Mouse (Mus musculus) lung, embryonic 14.5 days (tissue): ENCODE measurements at regions not wholly inside any gene's neighbourhood (a gene's known extent, or its start where the extent isn't known, plus 50 kb on each side); places are given as distances from the start of the nearest gene placed in this dataset.

Source experiments
- ATAC-seq: fragments of 200-750 bp; cut with Nextera tagmentation; 2 replicates; pipeline ENCODE4 v1.8.0; 2017; ENCODE audit warnings: mild to moderate bottlenecking, moderate TSS enrichment, moderate library complexity; ENCODE audit not compliant: insufficient read depth
- DNase-seq: peaks from one replicate; pipeline ENCODE4 v3.0.0-alpha.2; 2015
- H3K27ac ChIP-seq: fragments of 300-500 bp; sonication (generic); 2 replicates; pipeline ENCODE4 v1.5.1; 2014; ENCODE audit warnings: low read depth, mild to moderate bottlenecking, moderate library complexity
- H3K27me3 ChIP-seq: fragments of 300-500 bp; sonication (generic); 2 replicates; pipeline ENCODE4 v1.6.1; 2014; ENCODE audit warnings: low read length, control low read depth; ENCODE audit not compliant: insufficient read depth
- H3K36me3 ChIP-seq: fragments of 300-500 bp; sonication (generic); 2 replicates; pipeline ENCODE4 v1.6.1; 2014; ENCODE audit warnings: control low read depth; ENCODE audit not compliant: insufficient read depth
- H3K4me1 ChIP-seq: fragments of 300-500 bp; sonication (generic); 2 replicates; pipeline ENCODE4 v1.6.1; 2014; ENCODE audit warnings: antibody characterized with exemption, control low read depth; ENCODE audit not compliant: insufficient read depth
- H3K4me2 ChIP-seq: fragments of 300-500 bp; sonication (generic); 2 replicates; pipeline ENCODE4 v1.6.1; 2014; ENCODE audit warnings: mild to moderate bottlenecking
- H3K4me3 ChIP-seq: fragments of 300-500 bp; sonication (generic); 2 replicates; pipeline ENCODE4 v1.5.1; 2014; ENCODE audit warnings: low read depth, low read length
- H3K9ac ChIP-seq: fragments of 300-500 bp; sonication (generic); 2 replicates; pipeline ENCODE4 v1.6.1; 2014
- H3K9me3 ChIP-seq: fragments of 300-500 bp; sonication (generic); 2 replicates; pipeline ENCODE4 v1.6.1; 2016; ENCODE audit warnings: low read depth, low read length, control low read depth
- CTCF ChIP-seq: IDR thresholded peaks from 2 replicates; pipeline ENCODE4 v1.5.1; 2016; ENCODE audit warnings: antibody characterized with exemption, low read depth
- WGBS: fragments of 180-500 bp; shearing (Covaris S2); extraction: QIAGEN DNeasy Blood & Tissue Kit; methylation state at CpG from one replicate; pipeline ENCODE4 v1.1.7; 2014; 5-methylcytosine and 5-hydroxymethylcytosine counted together

DNA sequence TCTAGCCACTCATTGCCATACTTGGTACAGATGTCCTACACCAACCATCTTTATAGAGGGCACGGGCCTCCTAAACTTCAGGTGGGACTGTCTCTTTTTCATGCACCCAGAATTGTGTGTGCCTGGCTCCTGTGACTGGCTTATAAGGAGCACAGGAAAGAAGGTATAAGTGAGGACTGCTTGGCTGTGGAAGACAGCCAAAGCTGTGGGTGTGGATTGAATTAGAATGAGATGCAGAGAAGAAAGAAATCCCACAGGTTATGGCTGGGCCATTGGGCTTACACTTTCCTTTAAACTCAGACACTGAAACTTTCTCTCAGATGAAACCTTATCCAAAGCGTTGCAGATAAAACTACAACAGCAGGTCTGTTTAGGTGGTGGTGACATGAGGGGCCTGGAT, 239.5 kb upstream of the Fam160b2 start:
- no peak overlapping the region for H3K9ac ChIP-seq
- H3K4me2 ChIP-seq: no peak overlapping the region
- no peak for TF ChIP-seq CTCF
- H3K4me3 ChIP-seq: no peak overlapping the region
- WGBS: 54% methylated on average over 2 of the region's 2 CpGs
- ATAC-seq (no peak), DNase-seq (no peak)
- H3K27ac ChIP-seq: no peak overlapping the region
- H3K9me3 ChIP-seq: no peaks in the 10 kb centered on the region
- H3K27me3 ChIP-seq: no peaks in the 10 kb centered on the region
- H3K4me1 ChIP-seq: no peaks in the 10 kb centered on the region
- no peaks in the 10 kb centered on the region for H3K36me3 ChIP-seq

DNA sequence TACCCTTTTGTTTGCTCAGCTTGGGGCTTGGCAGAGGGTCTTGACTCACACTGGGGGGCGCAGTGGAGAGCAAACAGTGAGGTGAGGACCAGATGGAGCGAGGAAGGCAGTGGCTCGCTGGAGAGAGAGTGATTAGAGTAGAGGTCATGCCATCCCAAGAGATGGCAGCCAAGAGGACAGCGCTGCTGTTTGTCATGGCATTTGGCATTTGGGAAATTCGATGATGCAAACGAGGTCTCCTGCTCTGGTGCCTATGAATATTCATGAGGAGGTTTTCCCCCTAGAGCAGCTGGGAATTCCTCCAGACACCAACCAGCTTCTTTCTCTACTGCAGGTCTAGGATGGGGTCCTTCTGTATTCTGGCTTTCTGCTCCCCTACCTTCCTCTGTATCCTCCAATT, 237.9 kb upstream of the Fam160b2 start:
- Histone ChIP-seq H3K9me3 (no peaks in the 10 kb centered on the region), H3K4me2 (no peak overlapping the region), H3K4me1 (no peaks in the 10 kb centered on the region), H3K36me3 (no peaks in the 10 kb centered on the region), H3K4me3 (no peak overlapping the region), H3K9ac (no peak overlapping the region), H3K27ac (no peak overlapping the region), H3K27me3 (no peaks in the 10 kb centered on the region)
- peak; percentile 8; the same call in 1 of the 2 replicates for TF ChIP-seq CTCF
- no peak for ATAC-seq
- WGBS: 8% methylated on average over 6 of the region's 6 CpGs
- DNase-seq: peak; percentile 7

- Histone ChIP-seq H3K9ac (no peak overlapping the region), H3K36me3 (no peaks in the 10 kb centered on the region), H3K4me2 (no peak overlapping the region), H3K4me1 (no peaks in the 10 kb centered on the region), H3K27ac (no peak overlapping the region), H3K27me3 (no peaks in the 10 kb centered on the region), H3K9me3 (no peaks in the 10 kb centered on the region), H3K4me3 (no peak overlapping the region)
- DNase-seq: no peak
- ATAC-seq: no peak
- WGBS: 15% methylated on average over 5 of the region's 5 CpGs
- no peak for TF ChIP-seq CTCF
These were observed 233.6 kb upstream of the Fam160b2 start for GRCm38 (mm10) chr14:70833238-70833637.

GRCm38 (mm10) chr14:70832462-70833212, 233.0 kb upstream of the Fam160b2 start:
- ATAC-seq (no peak), DNase-seq (peak; percentile 5)
- TF ChIP-seq CTCF: no peak
- H3K4me2 ChIP-seq: no peak overlapping the region
- H3K4me3 ChIP-seq: no peak overlapping the region
- no peaks in the 10 kb centered on the region for H3K27me3 ChIP-seq
- H3K9ac ChIP-seq: no peak overlapping the region
- H3K9me3 ChIP-seq: no peaks in the 10 kb centered on the region
- H3K27ac ChIP-seq: no peak overlapping the region
- H3K36me3 ChIP-seq: no peaks in the 10 kb centered on the region
- WGBS: 55% methylated on average over 16 of the region's 16 CpGs
- H3K4me1 ChIP-seq: no peaks in the 10 kb centered on the region

GRCm38 (mm10) chr14:70832042-70832441, 232.4 kb upstream of the Fam160b2 start:
- ATAC-seq: no peak

More at GRCm38 (mm10) chr14:70832042-70832441, 232.4 kb upstream of the Fam160b2 start:
- H3K36me3 ChIP-seq: no peaks in the 10 kb centered on the region
- H3K4me2 ChIP-seq: no peak overlapping the region
- H3K4me3 ChIP-seq: no peak overlapping the region
- no peak overlapping the region for H3K27ac ChIP-seq
- no peaks in the 10 kb centered on the region for H3K4me1 ChIP-seq
- H3K9ac ChIP-seq: no peak overlapping the region
- H3K9me3 ChIP-seq: no peaks in the 10 kb centered on the region
- peak; percentile 49 for DNase-seq
- no peaks in the 10 kb centered on the region for H3K27me3 ChIP-seq
- peak; percentile 61 for TF ChIP-seq CTCF
- WGBS: 73% methylated on average over 3 of the region's 3 CpGs
